Comparison of ENCODE assay signal across 14 mouse cellular contexts in the genomic region with DNA sequence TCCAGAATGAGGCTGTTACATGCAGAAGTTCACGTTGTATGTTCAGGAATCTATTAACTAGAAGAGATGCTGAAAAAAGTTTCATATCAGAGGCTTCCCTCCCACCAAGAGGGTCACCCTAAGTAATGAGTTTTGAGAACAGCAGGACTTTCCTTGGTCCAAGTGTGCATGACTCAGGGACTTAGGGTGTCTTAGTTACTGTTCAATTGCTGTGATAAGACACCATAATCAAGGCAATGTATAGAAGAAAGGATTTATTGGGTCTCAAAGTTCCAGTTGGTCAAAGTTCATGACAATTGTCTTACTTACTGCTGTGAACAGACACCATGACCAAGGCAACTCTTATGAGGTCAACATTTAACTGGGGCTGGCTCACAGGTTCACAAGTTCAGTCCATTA. TPM values are rescaled to one million over a fixed set of nuclear protein-coding genes. Genes with fewer than 3 reads are reported as not detected.
"Had no signal": no experiment of that assay in that cellular context is flagged by ENCODE, and none has a peak within 500 bp of the region (broad histone marks: within the 10 kb centered on the region; RNA-seq: fewer than 3 reads in every experiment).

No protein-coding gene starts in this region.

- H3K9ac ChIP-seq: limb, embryonic 12.5 days; midbrain, embryonic 13.5 days had no signal

- H3K4me1 ChIP-seq: limb, embryonic 12.5 days; midbrain, embryonic 13.5 days had no signal

- ATAC-seq: inflammation-experienced regulatory T-cells, adult 6 months; midbrain, embryonic 13.5 days had no signal

- H3K9me3 ChIP-seq: limb, embryonic 12.5 days; midbrain, embryonic 13.5 days had no signal

- DNase-seq: kidney, adult 2 months; kidney, postnatal 25 days; layer of hippocampus, adult 9-11 months; layer of hippocampus, postnatal 36 days; lung, postnatal 36 days; right cerebral cortex, adult 18-20 months; right cerebral cortex, postnatal 25 days; thymus, postnatal 4 days had no signal

- H3K27ac ChIP-seq: limb, embryonic 12.5 days; midbrain, embryonic 13.5 days; stomach, postnatal 0 days had no signal

- H3K36me3 ChIP-seq: limb, embryonic 12.5 days; midbrain, embryonic 13.5 days had no signal

- H3K4me2 ChIP-seq: limb, embryonic 12.5 days; midbrain, embryonic 13.5 days had no signal

- H3K4me3 ChIP-seq: limb, embryonic 12.5 days; midbrain, embryonic 13.5 days had no signal

- H3K27me3 ChIP-seq: limb, embryonic 12.5 days; midbrain, embryonic 13.5 days had no signal

RNA-seq across cellular contexts. Expression of a gene that starts 10.9 kb away (rescaled TPM):
- total RNA-seq: layer of hippocampus, postnatal 36 days; left cerebral cortex, postnatal 25 days; liver, adult 2 months had no signal
